Mouse (Mus musculus) 416B (cell line): ENCODE data around the gene Selenon.

Source experiments
- DNase-seq: peaks from one replicate; pipeline ENCODE4 v3.0.0; 2011; ENCODE audit warnings: low read depth

Selenon gene

DNA sequence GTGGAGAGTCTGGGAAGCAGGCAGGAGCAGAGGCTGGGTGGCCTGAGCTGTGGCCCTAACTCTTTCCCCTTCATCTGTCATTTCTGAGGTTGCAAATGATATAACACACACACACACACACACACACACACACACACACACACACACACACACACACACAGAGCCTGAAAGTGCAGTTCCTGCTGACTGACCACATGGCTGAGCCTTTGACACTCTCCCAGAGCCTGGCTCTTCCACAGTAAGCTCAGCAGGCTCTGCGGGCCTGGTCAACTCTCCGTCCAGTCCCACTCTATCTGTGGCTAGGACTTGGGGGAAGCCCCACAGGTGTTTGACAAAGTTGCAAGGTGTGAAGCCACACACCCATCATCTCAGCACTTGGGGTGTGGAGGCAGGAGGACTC lies 25.3 kb upstream of the Selenon start:
- DNase-seq, result peak; percentile 52

DNA sequence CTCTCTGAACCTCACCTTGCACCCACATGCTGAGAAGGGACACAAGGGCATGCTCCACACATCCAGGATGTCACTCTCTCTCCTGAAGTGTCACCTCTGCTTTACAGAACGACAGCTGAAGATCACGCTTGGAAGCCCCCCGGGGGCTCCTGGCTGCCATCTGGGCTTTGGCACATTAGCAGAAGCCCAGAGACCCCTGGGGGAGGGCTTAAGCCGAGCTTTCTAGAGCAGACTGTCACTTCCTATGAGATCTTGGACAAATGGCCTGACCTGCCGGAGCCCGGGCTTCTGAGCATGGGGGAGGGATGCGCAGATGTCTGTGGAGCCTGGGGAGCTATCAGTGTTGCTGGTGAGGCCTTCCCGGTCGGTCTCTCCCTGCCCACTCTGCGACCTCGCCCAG lies 23.5 kb upstream of the Selenon start:
- no peak for DNase-seq

DNA sequence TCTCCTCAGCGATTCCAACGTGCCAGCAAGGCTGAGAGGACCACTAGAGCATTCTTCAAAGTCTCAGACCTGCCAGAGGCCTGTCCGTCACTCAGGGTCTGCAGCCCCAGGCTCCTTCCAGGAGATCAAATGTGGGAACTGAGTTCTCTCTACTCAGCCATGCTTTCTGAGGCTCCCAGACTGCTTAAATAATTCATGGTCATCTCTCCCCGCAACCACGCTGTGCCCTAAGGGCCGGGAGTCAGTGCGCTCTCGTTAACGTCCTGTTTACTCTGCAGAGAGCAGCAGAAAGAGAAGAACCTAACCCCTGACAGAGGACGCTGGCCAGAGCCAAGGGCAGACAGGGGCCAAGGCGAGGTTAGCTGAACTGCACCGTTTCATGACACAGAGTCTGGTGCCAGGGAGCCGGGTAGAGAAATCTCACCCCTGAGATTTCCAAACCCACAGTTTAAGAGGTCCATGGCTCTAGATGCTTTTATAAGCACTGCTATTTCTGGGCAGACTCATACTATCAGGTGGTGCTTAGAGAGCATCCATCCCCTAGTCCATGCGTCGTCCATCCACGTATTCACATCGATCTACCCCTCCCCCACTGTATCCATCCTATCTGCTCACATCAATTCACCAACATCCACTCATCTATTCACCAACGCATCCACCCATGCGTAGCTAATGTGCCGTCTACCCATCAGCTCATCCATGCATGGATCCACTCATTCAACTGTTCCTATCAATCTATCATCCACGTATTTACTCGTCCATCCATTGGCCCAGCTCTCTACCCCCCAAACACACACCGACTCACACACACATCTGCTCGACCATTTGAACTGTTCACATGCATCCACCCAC lies 20.7 kb upstream of the Selenon start:
- DNase-seq, result no peak

DNA sequence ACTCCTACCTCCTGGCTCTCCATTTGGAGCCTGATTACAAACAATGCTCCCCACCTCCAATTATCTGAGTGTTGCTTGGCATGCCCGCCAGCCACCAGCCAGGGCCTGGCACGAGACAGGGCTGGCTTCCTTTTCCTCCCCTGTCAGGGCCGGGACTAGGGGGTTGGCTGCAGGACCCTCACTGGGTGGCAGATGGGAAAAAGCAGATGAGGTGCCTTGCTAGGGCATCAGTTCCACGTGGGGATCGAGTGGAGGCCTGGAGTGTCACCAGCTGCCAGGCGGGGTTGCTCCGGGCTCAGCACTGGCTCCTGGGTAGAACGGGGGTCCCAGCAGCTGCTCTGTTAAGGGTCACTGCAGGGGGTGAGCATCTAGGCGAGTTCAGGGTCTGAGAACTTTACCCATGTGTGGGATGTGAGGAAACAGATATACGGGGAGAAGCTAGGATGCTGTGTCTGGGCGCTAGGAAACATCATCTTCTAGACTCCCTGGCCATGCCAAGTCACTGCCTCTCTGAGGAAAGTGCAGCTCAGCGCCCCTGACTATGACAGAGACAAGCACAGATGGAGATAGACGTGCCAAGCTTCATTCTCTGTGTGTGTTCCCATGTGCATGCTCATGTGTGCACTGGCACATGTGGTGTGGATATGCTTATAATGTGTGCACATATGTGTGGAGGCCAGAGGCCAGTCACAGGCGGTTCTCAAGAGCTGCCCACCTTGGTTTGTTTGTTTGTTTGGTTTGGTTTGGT lies 18.9 kb upstream of the Selenon start:
- no peak for DNase-seq

DNA sequence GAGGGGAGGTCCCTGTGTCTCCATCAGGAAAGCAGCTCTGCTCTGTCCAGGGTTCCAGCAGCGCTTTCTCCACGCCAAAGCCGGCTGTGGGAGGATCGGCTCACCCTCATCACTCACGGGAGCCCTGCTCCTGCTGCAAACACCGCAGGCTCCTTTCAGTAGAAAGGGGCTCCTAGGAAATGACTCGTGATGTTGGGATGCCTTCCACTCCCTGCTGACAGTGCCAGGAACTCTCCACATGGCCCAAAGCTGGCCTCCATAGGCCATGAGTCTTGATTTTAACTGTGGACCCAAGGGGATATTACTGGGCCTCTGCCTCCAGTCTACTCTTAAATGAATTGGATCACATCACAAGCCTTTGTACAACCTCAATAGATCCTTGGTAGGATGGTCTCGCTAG lies 17.9 kb upstream of the Selenon start:
- no peak for DNase-seq

DNA sequence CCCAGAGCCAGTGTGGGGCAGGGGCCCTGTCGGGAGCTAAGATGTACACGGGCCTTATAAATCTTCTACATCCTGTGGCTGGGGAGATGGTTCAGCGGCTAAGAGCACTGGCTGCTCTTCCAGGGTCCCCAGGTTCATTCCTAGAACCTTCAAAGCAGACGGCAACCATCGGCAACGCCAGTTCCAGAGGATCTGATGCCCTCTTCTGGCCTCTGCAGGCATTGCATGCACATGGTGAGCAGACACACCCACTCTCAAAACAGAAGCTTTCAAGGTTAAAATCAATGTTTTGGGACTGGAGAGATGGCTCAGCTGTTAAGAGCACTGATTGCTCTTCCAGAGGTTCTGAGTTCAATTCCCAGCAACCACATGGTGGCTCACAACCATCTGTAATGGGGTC lies 17.2 kb upstream of the Selenon start:
- no peak for DNase-seq

DNA sequence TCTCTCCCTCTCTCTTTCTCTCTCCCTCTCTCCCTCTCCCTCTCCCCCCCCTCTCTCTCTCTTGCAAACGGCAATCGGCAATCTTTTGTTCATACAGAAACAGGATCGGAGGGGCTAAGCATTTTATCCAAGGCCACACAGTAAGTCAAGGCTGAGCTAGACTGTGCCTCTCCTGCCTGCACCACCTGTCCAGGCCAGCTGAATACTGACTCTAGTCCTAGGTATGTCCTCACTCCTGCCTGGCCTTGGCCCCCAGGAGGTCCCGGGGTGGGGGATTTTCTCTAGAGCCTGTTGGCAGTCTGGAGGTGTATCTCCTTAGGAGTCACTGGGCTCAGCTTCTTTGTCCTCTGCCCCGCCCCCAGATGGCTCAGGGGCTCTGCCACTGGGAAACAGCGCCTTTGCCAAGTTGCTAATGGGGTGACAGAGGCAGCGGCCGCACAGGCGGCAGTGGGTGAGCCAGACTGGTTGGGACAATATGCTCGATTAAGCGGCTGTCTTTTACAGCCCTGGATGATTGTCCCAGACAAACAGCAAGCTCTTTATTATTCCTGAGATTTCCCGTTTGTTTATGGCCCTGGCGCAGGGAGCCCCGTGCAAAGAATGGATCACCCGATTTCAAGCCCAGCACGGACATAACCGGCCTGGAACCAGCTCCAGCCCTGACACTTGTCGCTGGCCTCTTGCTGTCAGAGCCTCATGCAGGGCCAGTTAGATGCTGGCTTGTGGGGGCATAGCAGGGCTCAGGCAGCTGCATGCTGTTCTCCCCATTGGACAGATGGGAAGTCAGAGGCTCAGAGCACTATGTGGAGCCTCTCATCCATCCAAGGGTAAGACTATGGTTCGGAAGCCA lies 15.6 kb upstream of the Selenon start:
- no peak for DNase-seq

DNA sequence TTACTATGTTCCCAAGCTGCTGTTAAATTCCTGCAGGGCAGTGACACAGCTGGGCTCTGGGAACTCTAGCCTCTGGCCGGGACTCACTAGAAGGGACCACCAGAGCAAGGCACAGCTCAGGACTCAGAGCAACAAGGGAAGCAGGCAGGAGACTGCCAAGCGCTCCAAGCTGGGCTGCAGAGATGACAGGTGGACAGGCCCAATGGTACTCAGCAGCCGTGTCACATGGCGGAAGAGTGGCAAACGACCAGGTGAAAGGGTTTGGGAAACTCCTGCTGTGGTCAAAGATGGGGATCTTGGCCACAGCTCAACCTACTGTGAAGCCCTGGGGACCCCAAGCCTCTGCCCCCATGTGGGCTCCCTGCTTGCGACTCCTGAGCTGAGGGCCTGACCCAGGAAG lies 12.1 kb upstream of the Selenon start:
- no peak for DNase-seq

DNA sequence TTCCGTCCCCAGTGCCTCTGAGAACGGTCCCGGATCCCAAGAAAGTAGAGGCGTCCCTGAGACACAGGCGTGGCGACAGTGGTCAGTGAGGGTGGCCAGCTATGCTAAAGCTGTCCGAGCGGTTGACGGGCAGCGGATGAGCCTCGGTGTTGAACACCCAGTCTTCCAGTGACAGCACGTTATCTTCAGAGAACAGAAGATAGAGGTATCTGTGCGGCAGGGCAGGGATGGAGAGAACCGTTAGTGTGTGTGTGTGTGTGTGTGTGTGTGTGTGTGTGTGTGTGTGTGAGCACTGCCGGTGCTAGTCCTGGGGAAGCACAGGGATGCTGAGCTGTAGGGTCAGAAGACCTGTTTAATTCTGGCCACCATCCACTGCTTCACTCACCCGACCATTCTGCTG lies 11.7 kb upstream of the Selenon start:
- DNase-seq, result no peak

DNA sequence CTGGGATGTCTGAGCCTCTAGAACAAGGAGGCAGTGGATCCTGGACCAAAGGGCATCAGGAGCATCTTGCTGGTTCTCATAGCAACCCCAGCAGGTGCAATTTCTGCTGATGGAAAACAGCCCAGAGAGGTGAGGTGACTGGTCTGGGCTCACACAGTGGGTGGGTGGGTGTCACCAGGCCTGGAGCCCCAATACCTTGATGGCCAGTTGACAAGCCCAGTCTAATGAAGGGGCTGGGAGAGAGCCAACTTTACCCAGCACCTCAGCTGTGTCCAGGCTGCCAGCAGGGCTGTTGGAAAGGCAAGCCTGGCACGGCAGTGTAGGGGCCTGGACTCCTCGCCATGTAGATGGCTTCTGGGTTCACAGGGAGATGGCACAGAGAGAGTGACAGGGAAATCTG lies 10.0 kb upstream of the Selenon start:
- no peak for DNase-seq

DNA sequence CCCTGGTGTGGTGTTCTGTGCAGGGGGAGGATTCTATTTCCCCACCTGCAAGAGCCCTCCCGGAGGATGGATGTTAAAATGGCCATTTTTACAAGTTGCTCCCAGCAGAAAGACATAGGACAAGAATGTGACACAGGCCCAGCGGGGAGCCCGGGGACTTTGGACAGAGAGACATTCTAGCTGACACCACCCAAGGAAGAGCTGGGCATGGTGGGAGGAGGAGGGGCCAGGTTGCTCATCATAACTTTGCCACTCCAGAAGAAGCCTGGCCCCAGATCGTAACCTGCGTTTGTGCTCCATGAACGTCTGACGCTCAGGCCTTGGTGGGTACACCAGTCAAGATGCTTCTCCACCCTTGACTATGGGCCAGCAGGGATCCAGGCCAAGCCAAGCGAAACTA lies 8.7 kb upstream of the Selenon start:
- DNase-seq, result no peak

DNA sequence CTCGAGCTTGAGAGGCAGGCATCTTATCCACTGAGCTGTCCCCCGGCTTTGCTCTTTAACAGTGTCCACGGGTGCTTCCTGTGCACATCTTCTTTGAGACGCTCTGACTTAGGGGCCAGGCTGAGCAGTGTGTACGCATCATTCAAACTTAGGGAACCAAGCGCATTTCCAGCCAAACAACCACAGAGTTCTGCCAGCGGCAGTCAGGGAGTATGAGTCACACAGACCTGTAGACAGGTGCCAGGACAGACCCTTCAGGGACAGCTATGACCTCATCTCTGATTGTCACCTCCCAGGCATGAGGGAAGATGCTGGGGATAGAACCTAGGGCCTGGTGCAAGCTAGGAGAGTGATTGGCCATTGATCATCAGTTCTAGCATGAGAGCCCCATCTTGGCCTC lies 7.2 kb upstream of the Selenon start:
- DNase-seq, result peak; percentile 74

DNA sequence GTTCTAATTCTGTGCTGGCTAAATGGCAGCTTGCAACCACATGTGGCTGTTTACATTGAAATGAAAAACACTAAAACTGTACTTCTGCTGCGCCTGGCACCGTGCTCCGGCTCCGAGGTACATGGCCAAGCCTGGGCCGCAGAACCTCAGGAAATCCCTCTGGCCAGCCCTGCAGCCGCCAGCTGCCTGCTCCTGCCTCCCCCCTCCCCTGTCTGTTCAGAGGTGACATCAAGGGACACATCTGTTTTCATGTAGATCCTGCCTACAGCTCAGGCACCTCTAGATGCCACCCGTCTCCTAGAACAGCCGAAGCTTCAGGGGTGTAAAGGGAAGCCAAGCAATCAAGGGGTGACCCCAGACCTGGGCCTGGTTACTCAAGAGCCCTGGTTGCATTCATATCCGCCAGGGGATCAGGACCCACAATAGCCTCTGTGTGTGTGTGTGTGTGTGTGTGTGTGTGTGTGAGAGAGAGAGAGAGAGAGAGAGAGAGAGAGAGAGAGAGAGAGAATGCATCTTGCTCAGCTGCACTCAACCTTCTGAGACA lies 6.7 kb upstream of the Selenon start:
- DNase-seq, result peak; percentile 75

DNA sequence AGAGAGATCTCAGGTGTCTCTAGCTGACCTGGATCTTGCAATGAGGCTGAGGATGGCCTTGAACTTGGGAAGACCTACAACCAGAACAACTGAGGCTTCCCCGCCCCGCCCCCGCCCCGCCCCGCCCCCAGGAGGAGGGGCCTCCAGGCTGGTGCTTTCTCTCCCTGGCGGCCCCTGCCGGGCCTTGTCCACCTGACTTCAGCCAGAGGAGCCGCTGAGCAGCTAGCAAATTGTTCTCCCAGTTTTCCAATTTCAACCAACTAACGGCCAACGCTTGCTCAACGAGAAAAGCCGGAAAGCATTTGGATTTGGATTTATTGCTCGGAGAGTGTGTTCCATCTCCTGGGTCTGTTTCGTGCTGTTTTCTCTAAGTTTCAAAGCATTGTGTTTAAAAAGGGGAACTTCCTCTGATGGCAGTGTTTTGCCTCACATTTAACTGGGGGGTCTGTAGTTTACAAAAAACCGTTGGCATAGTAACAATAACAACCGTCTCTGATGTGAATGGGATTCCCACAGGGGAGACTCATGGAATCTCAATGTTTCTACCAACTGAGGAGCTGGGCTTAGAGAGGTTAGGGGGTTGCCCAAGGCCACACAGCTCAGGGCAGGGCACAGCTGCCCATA lies 5.8 kb upstream of the Selenon start:
- peak; percentile 42 for DNase-seq

DNA sequence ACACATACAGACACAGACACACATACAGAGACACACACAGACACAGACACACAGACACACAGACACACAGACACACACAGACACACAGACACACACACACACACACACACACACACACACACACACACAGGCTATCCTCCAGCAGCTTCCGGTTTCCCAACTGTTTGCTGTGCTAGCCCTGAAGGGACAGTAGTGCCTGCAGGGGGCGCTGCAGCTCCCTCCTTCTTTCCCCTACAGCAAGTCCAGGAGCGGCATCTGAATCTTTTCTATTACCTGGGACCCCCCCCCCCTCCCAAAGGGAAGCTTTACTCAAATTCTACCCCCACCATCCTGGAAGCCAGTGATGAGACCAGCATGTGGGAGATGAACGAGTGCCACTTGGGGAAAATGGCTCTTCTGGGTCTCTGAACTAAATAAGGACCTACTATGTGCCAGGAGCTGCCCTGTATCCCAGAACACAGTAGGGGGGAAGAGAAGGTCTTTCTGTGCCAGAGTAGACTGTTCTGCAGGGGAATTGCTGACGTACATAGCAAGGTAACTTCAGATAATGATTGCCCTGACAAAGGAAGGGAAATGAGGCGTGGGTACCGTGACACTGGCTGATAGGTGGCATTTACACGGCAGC lies 4.1 kb upstream of the Selenon start:
- DNase-seq, result peak; percentile 80

DNA sequence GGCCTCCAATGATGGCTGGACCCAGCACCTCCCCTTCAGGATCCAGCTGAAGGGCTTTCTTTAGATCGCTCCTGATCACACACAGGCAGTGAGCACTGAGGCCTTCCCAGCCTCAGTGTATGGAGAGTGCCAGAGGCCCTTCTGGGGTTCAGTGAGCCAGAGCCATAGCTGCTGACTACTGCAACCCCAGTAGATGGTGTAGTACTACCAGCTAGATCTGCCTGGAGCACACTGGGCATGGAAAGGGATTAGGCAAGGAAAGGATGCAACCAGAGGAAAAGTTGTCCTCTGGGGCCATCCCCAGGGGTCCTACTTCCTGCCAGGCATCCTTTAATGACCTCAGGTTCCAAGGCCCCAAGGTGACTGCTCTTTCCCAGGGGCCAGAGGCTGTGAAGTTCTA lies 1.7 kb upstream of the Selenon start:
- DNase-seq, result no peak

DNA sequence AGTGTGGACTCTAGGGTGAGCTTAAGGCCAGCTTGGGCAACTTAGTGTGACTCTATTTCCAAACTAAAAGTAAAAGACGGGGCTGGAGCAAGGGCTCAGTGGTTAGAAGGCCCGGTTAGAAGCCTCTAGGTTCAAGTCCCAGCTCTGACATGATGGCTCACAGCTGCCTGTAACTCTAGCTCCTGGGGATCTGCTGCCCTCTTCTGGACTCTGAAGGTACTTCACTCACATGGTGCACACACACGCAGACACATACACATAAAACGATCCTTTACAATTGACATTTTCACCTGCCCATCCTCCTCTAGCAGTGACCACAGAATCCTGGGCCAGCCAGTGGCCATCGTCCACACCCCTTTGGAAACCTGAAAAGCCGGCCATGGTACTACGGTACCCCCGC lies 2.1 kb downstream of the Selenon start:
- DNase-seq, result no peak

DNA sequence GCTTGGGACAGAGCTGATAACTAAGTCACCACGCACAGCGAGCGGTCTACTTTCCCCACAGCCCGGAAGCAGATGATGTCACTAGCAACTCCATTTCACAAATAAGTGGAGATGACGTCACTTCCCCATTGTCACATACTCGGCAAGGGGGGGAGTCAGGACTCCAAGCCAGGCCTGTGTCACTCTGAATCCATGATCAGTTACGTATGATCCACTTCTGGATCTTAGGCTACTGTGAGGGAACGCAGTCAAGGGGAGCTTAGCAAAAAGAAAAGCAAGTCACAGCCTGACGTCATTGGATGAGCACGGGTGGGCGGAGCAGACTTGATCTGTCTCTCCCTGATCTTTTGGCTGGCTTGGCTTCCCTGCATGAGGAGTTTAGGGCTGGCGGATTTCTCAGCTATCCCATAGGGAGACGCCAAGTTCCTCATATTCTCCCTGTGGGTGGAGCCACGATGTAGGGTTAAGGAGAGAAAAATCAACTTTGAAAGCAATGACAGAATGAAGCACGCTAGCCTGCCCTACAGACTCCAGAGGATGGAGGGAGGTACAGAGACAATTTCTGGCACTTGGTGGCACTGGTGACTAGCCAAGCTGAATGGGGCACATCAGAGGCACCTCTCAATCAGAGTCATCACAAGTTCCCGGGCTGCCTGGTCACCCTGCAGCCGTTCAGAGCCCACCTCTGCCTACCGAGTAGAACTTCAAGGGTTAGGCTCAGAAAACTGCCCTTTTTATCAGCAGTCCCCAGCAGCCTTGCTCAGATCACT lies 3.6 kb downstream of the Selenon start:
- DNase-seq, result peak; percentile 90

DNA sequence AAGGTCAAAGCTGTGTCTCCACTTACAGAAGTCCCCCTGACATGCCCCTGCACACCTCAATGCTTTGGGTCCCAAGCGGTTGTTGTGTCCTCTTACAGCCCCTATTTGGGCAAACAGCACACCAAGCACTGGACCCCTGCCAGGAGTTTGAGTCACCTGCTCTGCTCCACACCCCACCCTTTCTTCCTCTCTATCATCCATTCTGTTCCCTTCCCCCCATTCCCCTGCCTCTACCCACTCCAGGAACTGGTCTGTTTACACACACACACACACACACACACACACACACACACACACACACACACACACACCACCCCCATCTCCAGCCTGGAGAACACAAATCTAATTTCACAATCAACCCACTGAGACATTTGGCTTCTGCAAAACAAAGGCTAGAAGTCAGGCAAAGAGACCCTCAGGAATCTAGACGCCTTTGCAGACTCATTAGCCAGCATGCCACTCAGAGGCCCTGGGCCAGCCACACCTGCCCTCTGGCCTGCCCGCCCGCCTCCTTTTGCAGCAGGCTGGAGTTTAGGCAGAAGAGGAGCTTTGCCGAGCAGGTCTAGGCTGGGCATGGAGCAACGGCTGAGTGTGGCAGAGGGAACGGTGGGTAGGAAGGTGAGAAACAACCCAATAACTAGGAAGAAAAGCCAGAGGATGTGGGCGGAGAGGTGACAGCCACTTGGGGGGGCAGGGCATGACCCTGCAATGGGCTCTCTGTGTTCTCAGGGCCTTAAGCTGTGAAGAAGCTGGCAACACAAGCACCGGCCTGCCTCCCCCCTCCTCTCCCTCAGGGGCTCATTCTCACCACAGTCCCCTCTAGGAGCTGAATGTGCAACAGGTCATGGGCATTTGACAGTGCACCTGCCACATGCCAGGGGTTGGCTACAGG lies 4.9 kb downstream of the Selenon start:
- DNase-seq, result peak; percentile 77

DNA sequence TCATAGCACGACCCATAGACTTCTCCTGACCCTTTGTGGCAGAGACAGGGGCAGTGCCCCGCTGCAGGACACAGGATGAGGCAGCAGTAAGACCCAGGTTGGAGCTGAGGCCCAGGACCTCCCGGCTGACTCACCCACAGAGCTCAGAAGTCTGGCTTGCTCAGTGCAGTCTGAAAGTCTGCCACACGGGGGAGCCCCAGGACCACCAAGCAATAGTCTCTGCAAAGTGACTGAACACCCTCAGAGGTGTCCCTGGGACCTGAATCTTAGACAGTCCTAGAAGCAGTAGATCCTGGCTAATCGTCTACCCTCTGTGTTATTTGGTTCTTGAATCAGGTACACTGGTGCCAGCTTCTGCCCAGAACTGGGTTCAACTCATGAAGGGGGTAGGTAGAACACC lies 8.7 kb downstream of the Selenon start:
- DNase-seq, result peak; percentile 91
